Mouse (Mus musculus): ENCODE results near the gene Ptpn18.

Ptpn18 gene

DNA sequence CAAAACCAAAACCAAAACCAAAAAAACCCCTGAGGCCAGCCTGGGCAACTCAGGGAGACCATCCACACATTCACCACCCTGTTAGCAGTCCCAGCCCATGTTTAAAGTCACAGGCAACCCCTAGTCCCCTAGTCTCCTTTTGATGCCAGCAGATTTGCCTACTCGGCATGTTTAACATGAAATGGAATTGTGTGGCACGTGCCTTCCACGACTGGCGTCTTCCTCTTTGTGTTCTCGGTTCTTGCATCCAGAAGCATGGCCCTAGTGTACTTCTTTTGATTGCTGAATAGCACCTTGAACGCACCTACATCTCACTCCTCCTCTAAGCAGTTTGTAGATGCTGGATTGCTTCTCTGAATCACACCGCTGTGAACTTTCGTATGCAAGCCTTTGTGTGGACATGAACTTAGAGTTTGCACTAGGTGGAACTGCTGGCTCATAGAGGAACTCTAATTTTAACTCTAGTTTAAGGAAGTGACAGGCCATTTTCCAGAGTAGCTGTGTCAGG, 4.8 kb downstream of the Ptpn18 start:
- DNase-seq (ENCODE audit: low spot score in 2 of 2) = no peak

- DNase-seq (ENCODE audit: low spot score in 2 of 2) = no peak
Observed at GRCm38 (mm10) chr1:34465445-34465844, 5.9 kb downstream of the Ptpn18 start.

DNA sequence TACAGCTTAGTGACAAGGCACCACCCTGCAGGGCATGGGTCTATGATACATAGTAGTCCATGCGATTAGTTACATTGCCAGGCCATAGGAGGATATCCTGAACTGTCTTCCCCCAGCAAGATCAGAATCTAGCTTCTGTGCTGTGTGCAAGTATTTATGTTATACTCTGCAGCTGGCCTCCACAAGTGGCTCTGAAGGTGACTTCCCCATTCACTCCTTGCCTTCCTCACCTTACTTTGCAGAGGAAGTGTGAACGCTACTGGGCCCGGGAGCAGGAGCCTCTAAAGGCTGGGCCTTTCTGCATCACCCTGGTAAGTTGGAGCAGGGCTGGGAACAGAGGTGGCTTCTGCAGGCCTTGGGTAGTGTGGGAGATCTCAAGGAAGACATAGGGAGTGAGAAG, 8.5 kb downstream of the Ptpn18 start:
- no peak for DNase-seq (ENCODE audit: low spot score in 2 of 2)

GRCm38 (mm10) chr1:34468500-34468899, 8.9 kb downstream of the Ptpn18 start:
- no peak for DNase-seq (ENCODE audit: low spot score in 2 of 2)

- no peak for DNase-seq (ENCODE audit: low spot score in 2 of 2)
Observed at GRCm38 (mm10) chr1:34469801-34470200, 10.2 kb downstream of the Ptpn18 start.

GRCm38 (mm10) chr1:34472427-34473300, 13.1 kb downstream of the Ptpn18 start:
- DNase-seq (ENCODE audit: low spot score in 2 of 2) = peak in 1 of 2 experiments; percentile 52

GRCm38 (mm10) chr1:34478891-34479655, 19.5 kb downstream of the Ptpn18 start:
- DNase-seq (ENCODE audit: low spot score in 2 of 2) = no peak

DNA sequence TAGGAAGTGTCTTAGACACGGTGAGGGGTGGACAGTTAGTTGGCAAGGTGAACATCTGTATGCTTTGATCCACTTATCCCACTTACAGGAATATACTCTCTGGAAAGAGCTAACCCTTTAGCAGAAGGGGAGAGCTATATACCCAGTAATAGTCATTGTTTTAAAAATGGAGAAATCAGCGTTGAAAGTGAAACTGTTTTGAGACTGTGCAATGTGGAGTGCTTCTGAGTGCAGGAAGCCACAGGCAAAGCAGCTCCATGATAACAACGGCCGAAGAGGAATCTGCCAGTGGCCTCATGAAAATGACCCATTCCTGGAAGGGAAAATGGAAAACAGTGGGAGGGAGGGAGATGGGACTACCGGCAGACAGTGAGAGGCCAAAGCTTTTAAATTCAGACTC, 21.2 kb downstream of the Ptpn18 start:
- no peak for DNase-seq (ENCODE audit: low spot score in 2 of 2)

GRCm38 (mm10) chr1:34481920-34482669, 22.5 kb downstream of the Ptpn18 start:
- DNase-seq (ENCODE audit: low spot score in 2 of 2) = no peak

GRCm38 (mm10) chr1:34484470-34484869, 24.9 kb downstream of the Ptpn18 start:
- no peak for DNase-seq (ENCODE audit: low spot score in 2 of 2)

- DNase-seq (ENCODE audit: low spot score in 2 of 2) = peak in 1 of 2 experiments; percentile 28
Observed at GRCm38 (mm10) chr1:34485461-34486188, 26.1 kb downstream of the Ptpn18 start.

DNA sequence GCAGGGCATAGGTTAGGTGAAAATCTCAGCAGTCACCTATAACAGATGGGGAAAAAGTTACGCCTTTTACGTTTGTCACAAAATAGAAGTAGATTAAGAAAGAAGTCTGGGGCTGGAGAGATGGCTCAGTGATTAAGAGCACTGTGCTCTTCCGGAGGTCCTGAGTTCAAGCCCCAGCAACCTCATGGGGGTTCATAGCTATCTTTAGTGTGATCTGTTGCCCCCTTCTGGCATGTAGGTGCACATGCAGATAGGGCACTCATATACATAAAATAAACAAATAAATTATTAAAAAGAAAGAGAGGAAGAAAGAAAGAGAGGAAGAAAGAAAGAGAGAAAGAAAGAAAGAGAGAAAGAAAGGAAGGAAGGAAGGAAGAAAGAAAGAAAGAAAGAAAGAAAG, 27.8 kb downstream of the Ptpn18 start:
- DNase-seq (ENCODE audit: low spot score in 2 of 2) = no peak

GRCm38 (mm10) chr1:34489852-34490541, 30.4 kb downstream of the Ptpn18 start:
- DNase-seq (ENCODE audit: low spot score in 2 of 2) = no peak

GRCm38 (mm10) chr1:34491480-34491879, 31.9 kb downstream of the Ptpn18 start:
- no peak for DNase-seq (ENCODE audit: low spot score in 2 of 2)

DNA sequence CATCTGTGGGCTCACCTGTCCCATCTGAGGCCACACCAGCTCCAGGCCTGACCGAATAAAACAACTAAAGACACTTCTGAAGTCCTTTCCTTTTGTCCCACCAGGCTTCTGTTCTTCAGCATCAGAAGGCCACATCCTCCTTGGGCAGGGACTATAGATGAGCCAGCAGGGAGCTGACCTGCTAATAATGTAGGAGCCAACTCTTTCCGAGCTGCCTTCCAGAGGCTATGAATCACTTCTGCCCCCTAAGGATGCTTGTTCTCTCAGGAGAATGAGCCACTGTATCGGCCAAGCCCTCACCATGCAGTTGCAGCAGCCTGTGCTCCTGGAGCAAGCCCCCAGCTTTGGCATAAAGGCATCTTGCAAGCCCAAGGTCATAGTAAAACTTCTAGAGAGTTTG, 43.4 kb downstream of the Ptpn18 start:
- no peak for DNase-seq (ENCODE audit: low spot score in 2 of 2)

- no peak for DNase-seq (ENCODE audit: low spot score in 2 of 2)
Observed at GRCm38 (mm10) chr1:34505307-34505706, 45.7 kb downstream of the Ptpn18 start.

GRCm38 (mm10) chr1:34505970-34506551, 46.5 kb downstream of the Ptpn18 start:
- no peak for DNase-seq (ENCODE audit: low spot score in 2 of 2)

DNA sequence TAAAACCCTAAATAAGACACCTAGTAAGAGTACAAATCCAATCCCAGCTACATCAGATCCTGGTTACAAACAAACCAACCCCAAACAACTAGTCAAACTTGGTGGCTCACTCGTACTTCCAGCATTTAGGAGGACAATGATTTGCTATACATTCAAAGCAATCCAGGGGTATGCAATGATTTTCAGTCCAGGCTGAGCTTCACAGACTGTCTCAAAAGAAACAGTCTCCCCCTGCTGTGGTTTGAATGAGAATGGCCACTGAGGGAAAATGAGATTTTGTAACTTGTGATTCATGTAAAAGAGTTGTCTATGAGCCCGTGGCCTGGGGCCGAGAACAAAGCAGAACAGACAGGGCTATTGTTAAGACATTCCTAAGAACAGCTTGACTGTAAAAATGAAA, 48.4 kb downstream of the Ptpn18 start:
- DNase-seq (ENCODE audit: low spot score in 2 of 2) = no peak

DNA sequence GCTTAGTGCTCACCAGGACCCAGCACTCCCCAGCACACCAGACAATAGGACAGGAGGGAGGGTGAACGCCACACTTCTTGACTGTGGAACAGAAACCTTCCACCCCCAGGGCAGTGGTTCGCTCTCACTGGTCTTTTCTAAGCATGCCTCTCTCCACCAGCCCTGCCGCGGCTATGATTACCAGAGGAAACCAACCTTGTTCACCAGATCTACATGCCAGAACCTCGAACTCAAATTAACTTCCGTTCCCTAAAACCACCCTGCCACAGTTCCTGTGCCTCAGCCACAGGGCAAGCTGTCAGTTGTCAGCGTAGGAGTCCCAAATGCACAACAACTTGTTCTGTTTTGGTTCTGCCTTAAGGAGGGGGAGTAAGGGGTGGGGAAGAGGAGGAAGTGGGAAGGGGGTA, 51.0 kb downstream of the Ptpn18 start:
- no peak for DNase-seq (ENCODE audit: low spot score in 2 of 2)

DNA sequence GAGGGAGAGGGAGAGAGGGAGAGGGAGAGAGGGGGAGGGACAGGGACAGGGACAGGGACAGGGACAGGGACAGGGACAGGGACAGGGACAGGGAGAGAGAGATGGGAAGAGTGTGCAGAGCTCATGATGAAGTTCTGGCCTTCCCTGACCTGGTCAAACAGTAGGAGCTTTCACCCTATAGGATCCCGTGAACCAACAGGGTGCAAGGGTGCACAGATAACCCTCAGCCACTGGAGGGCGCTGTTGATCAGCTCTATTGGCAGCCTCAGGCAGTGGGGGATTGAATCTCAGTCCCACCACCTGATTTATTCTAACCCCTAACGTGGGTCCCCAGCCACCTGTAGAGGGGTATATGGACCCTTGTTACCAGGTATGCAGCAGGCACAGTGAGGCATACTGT, 51.5 kb downstream of the Ptpn18 start:
- DNase-seq (ENCODE audit: low spot score in 2 of 2) = peak in 1 of 2 experiments; percentile 7
